Mouse (Mus musculus): ENCODE measurements around the gene Defb41. TPM values are rescaled to one million over a fixed set of nuclear protein-coding genes. Genes with fewer than 3 reads are reported as not detected.

Gene Defb41
- total RNA-seq (2023) = not detected

DNA sequence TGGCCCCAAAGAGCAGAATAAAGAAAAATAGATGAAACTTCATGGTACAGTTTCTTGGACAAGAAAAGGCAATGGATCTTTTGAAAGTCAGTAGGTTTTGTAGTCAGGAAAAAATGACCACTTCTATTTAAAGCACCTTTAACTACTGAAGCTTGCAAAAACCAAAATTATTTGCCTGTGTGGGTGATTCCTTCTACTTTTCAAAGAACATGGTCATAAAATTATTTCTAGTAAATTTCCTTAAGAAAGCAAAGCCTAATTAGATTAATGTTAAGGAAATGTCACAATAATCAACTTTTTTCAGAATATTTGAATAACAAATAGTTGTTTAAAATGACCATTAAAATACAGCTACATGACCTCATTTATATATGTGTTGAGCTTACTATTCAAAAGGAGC, at the start of gene Defb41:
TSS of gene Defb41 (minus strand) at position 101 of the 400 bp plus-strand sequence.

GRCm38 (mm10) chr1:18237343-18237742, 27.6 kb downstream of the Defb41 start, which contains the start of gene Defb18:
Gene Defb18 (minus strand): TSS chr1:18237443.

Other genes starting within 250 kb of the Defb41 start
- not detected for gene Crisp4, start 119.2 kb downstream of the Defb41 start, total RNA-seq (2023)
- gene Defb18, start 27.7 kb downstream of the Defb41 start, total RNA-seq (2023) = not detected

All from CD4-positive naive resting alpha-beta T cell, adult 57 days (primary cell).